Mouse (Mus musculus) intestine, postnatal 0 days (tissue): ENCODE results near the gene Il12rb1. TPM values are rescaled to one million over a fixed set of nuclear protein-coding genes. Genes with fewer than 3 reads are reported as not detected.

Source experiments
- ATAC-seq: fragments of 200-750 bp; cut with Nextera tagmentation; 2 replicates; pipeline ENCODE4 v1.8.0; 2017; ENCODE audit warnings: mild to moderate bottlenecking, moderate TSS enrichment, moderate library complexity
- H3K27ac ChIP-seq: fragments of 300-500 bp; sonication (generic); 2 replicates; pipeline ENCODE4 v1.5.1; 2014; ENCODE audit warnings: mild to moderate bottlenecking, low read depth, low read length, moderate library complexity
- H3K27me3 ChIP-seq: fragments of 300-500 bp; sonication (generic); replicated peaks from 2 replicates; pipeline ENCODE4 v1.6.1; 2014; ENCODE audit warnings: low read length, mixed read lengths; ENCODE audit not compliant: control insufficient read depth, insufficient read depth
- H3K36me3 ChIP-seq: fragments of 300-500 bp; sonication (generic); 2 replicates; pipeline ENCODE4 v1.6.1; 2014; ENCODE audit warnings: mild to moderate bottlenecking, moderate library complexity; ENCODE audit not compliant: control insufficient read depth, insufficient read depth
- H3K4me1 ChIP-seq: fragments of 300-500 bp; sonication (generic); replicated peaks from 2 replicates; pipeline ENCODE4 v1.6.1; 2014; ENCODE audit warnings: antibody characterized with exemption, low read length, mixed read lengths; ENCODE audit not compliant: control insufficient read depth, insufficient read depth
- H3K4me2 ChIP-seq: fragments of 300-500 bp; sonication (generic); replicated peaks from 2 replicates; pipeline ENCODE4 v1.6.1; 2014; ENCODE audit warnings: low read depth, mild to moderate bottlenecking, moderate library complexity
- H3K4me3 ChIP-seq: fragments of 300-500 bp; sonication (generic); 2 replicates; pipeline ENCODE4 v1.5.1; 2014; ENCODE audit warnings: low read depth, low read length
- H3K9ac ChIP-seq: fragments of 300-500 bp; sonication (generic); 2 replicates; pipeline ENCODE4 v1.6.1; 2014; ENCODE audit warnings: mild to moderate bottlenecking, low read depth, low read length
- H3K9me3 ChIP-seq: fragments of 300-500 bp; sonication (generic); 2 replicates; pipeline ENCODE4 v1.6.1; 2016; ENCODE audit warnings: mixed run types; ENCODE audit not compliant: control insufficient read depth
- CTCF ChIP-seq: sonication (generic); IDR thresholded peaks from 2 replicates; pipeline ENCODE4 v1.5.1; 2016; ENCODE audit warnings: low read depth, mild to moderate bottlenecking, control low read depth, antibody characterized with exemption, moderate library complexity
- WGBS: fragments of 180-500 bp; shearing (Covaris S2); extraction: QIAGEN DNeasy Blood & Tissue Kit; methylation state at CpG from one replicate; pipeline ENCODE4 v1.1.7; 2014; 5-methylcytosine and 5-hydroxymethylcytosine counted together
- polyA plus RNA-seq: library from polyadenylated mRNA; unstranded; fragments of >200 nt; fragmentation: Nextera tagmentation; extraction: Ambion mirVana; gene quantifications from 2 replicates; pipeline ENCODE4 v1.2.1, GENCODE M21; 2015

Il12rb1 gene
- polyA plus RNA-seq, 1 experiment from 2014 or later: 0.29 TPM

- H3K9ac ChIP-seq: no peak overlapping the region
- H3K9me3 ChIP-seq: no peaks in the 10 kb centered on the region
- TF ChIP-seq CTCF: peak; percentile 30; the same call in 1 of the 2 replicates
- no peaks in the 10 kb centered on the region for H3K27me3 ChIP-seq
- peak overlapping the region; percentile 78 for H3K4me2 ChIP-seq
- H3K4me1 ChIP-seq: 0 out of 2 replicates have a peak, but pooled peaks cover 6% of the 10 kb centered on the region
- 36% methylated on average over 8 of the region's 8 CpGs for WGBS
- H3K36me3 ChIP-seq: peaks cover 23% of the 10 kb centered on the region
- ATAC-seq: peak; percentile 71
- peak overlapping the region; percentile 96 for H3K27ac ChIP-seq
- no peak overlapping the region for H3K4me3 ChIP-seq
These were observed 44.2 kb upstream of the Il12rb1 start for GRCm38 (mm10) chr8:70764026-70764425.

- Histone ChIP-seq H3K4me1 (0 out of 2 replicates have a peak, but pooled peaks cover 6% of the 10 kb centered on the region), H3K27ac (peak overlapping the region; percentile 96), H3K4me3 (peak overlapping the region; percentile 53), H3K36me3 (peaks cover 28% of the 10 kb centered on the region), H3K4me2 (peak overlapping the region; percentile 78), H3K27me3 (no peaks in the 10 kb centered on the region), H3K9me3 (no peaks in the 10 kb centered on the region), H3K9ac (no peak overlapping the region)
- TF ChIP-seq CTCF: no peak
- 49% methylated on average over 13 of the region's 13 CpGs for WGBS
- no peak for ATAC-seq
These were observed 43.6 kb upstream of the Il12rb1 start for GRCm38 (mm10) chr8:70764676-70765075.

- Histone ChIP-seq H3K27ac (peak overlapping the region; percentile 96), H3K4me3 (peak overlapping the region; percentile 53), H3K4me2 (peak overlapping the region; percentile 78), H3K27me3 (no peaks in the 10 kb centered on the region), H3K4me1 (0 out of 2 replicates have a peak, but pooled peaks cover 6% of the 10 kb centered on the region), H3K9me3 (no peaks in the 10 kb centered on the region), H3K9ac (peak overlapping the region; percentile 45; the same call in 1 of the 2 replicates), H3K36me3 (peaks cover 35% of the 10 kb centered on the region)
- no peak for TF ChIP-seq CTCF
- ATAC-seq: no peak
- WGBS: 45% methylated on average over 9 of the region's 9 CpGs
These were observed 42.9 kb upstream of the Il12rb1 start for GRCm38 (mm10) chr8:70765329-70765728.

- ATAC-seq: no peak
- H3K4me3 ChIP-seq: peak overlapping the region; percentile 53
- peak overlapping the region; percentile 78 for H3K4me2 ChIP-seq
- H3K4me1 ChIP-seq: 0 out of 2 replicates have a peak, but pooled peaks cover 6% of the 10 kb centered on the region
- peaks cover 42% of the 10 kb centered on the region for H3K36me3 ChIP-seq
- peak overlapping the region; percentile 45 for H3K9ac ChIP-seq
- H3K27ac ChIP-seq: peak overlapping the region; percentile 96; the same call in 1 of the 2 replicates
- no peaks in the 10 kb centered on the region for H3K9me3 ChIP-seq
- TF ChIP-seq CTCF: no peak
- no peaks in the 10 kb centered on the region for H3K27me3 ChIP-seq
- 2% methylated on average over 34 of the region's 34 CpGs for WGBS
These were observed 42.2 kb upstream of the Il12rb1 start for GRCm38 (mm10) chr8:70765838-70766570.

- Histone ChIP-seq H3K27me3 (no peaks in the 10 kb centered on the region), H3K4me3 (peak overlapping the region; percentile 53), H3K4me2 (peak overlapping the region; percentile 78), H3K27ac (peak overlapping the region; percentile 5; the same call in 1 of the 2 replicates), H3K4me1 (0 out of 2 replicates have a peak, but pooled peaks cover 6% of the 10 kb centered on the region), H3K9ac (peak overlapping the region; percentile 45), H3K9me3 (no peaks in the 10 kb centered on the region), H3K36me3 (peaks cover 50% of the 10 kb centered on the region)
- WGBS: 14% methylated on average over 21 of the region's 21 CpGs
- ATAC-seq: peak; percentile 39
- TF ChIP-seq CTCF: no peak
These were observed 41.4 kb upstream of the Il12rb1 start for GRCm38 (mm10) chr8:70766571-70767440.

- H3K4me3 ChIP-seq: no peak overlapping the region
- no peak overlapping the region for H3K27ac ChIP-seq
- TF ChIP-seq CTCF: no peak
- H3K4me1 ChIP-seq: 0 out of 2 replicates have a peak, but pooled peaks cover 6% of the 10 kb centered on the region
- ATAC-seq: no peak
- H3K27me3 ChIP-seq: no peaks in the 10 kb centered on the region
- no peak overlapping the region for H3K4me2 ChIP-seq
- H3K9me3 ChIP-seq: no peaks in the 10 kb centered on the region
- 85% methylated on average over 6 of the region's 6 CpGs for WGBS
- peaks cover 57% of the 10 kb centered on the region for H3K36me3 ChIP-seq
- H3K9ac ChIP-seq: no peak overlapping the region
These were observed 40.7 kb upstream of the Il12rb1 start for GRCm38 (mm10) chr8:70767503-70767902.
